Mouse (Mus musculus): ENCODE measurements around the gene B230118H07Rik. TPM values are rescaled to one million over a fixed set of nuclear protein-coding genes. Genes with fewer than 3 reads are reported as not detected.

Gene B230118H07Rik
- polyA plus RNA-seq, 1 experiment = 0.46 TPM

GRCm38 (mm10) chr2:101581418-101581817 lies 67.9 kb downstream of the B230118H07Rik start:
- no peaks in the 10 kb centered on the region for H3K36me3 ChIP-seq (ENCODE audit: control insufficient read depth, insufficient read depth, low read length)
- H3K4me3 ChIP-seq (ENCODE audit: low read depth, low read length) = no peak overlapping the region
- no peaks in the 10 kb centered on the region for H3K27me3 ChIP-seq (ENCODE audit: control insufficient read depth, insufficient read depth, low read length)
- no peak overlapping the region for H3K27ac ChIP-seq (ENCODE audit: insufficient read depth, low read depth, low read length)
- no peaks in the 10 kb centered on the region for H3K4me1 ChIP-seq (ENCODE audit: control insufficient read depth, insufficient read depth, insufficient read length, low read length)
- TF ChIP-seq POLR2A (IDR thresholded peaks at IDR 0.05; ENCODE audit: low read depth, low read length) (no peak), CTCF (IDR thresholded peaks at IDR 0.05; ENCODE audit: extremely low read depth, insufficient read length, insufficient replicate concordance, low read depth, low read length) (no peak)
- 83% methylated on average over 3 of the region's 3 CpGs for WGBS

DNA sequence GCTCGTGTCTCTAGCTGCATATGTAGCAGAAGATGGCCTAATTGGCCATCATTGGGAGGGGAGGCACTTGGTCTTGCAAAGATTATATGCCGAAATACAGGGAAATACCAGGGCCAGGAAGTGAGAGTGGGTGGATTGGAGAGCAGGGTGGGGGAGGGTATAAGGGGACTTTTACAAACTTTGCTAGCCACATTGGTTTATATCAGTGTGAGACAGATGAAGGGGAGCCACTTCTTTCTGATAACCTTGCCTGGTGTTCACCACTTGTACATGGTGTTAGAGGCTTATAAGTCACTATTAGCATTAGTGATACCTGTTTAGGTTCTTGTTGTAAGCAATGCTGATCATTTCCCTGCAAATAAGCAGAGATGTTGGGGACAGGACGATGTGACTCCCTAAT lies 68.4 kb downstream of the B230118H07Rik start:
- H3K36me3 ChIP-seq (ENCODE audit: control insufficient read depth, insufficient read depth, low read length) = no peaks in the 10 kb centered on the region
- no peak overlapping the region for H3K27ac ChIP-seq (ENCODE audit: insufficient read depth, low read depth, low read length)
- no peak overlapping the region for H3K4me3 ChIP-seq (ENCODE audit: low read depth, low read length)
- WGBS = 85% methylated on average over 3 of the region's 3 CpGs
- no peaks in the 10 kb centered on the region for H3K4me1 ChIP-seq (ENCODE audit: control insufficient read depth, insufficient read depth, insufficient read length, low read length)
- no peak for TF ChIP-seq POLR2A (IDR thresholded peaks at IDR 0.05; ENCODE audit: low read depth, low read length)
- TF ChIP-seq CTCF (IDR thresholded peaks at IDR 0.05; ENCODE audit: extremely low read depth, insufficient read length, insufficient replicate concordance, low read depth, low read length) = no peak
- H3K27me3 ChIP-seq (ENCODE audit: control insufficient read depth, insufficient read depth, low read length) = no peaks in the 10 kb centered on the region

DNA sequence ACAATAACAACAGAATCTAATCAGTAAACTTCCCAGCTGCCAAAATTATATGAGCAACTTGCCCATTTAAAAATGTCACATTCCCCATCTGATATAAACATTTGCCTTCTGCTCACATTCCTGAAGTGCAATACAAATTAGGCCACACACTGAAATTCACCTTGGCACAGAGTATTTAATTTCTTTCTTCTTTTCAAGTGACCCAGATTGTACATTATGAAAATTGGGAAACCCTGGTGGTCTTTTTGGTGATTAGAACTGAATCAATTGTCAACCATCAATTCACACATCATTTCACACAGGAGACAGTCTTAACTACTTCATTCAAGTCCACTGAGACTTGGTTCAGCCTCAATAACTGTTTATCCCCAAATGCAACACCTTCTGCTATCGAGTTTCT lies 68.9 kb downstream of the B230118H07Rik start:
- H3K4me3 ChIP-seq (ENCODE audit: low read depth, low read length) = no peak overlapping the region
- H3K27me3 ChIP-seq (ENCODE audit: control insufficient read depth, insufficient read depth, low read length) = no peaks in the 10 kb centered on the region
- 85% methylated on average over 1 of the region's 1 CpGs for WGBS
- no peaks in the 10 kb centered on the region for H3K36me3 ChIP-seq (ENCODE audit: control insufficient read depth, insufficient read depth, low read length)
- TF ChIP-seq CTCF (IDR thresholded peaks at IDR 0.05; ENCODE audit: extremely low read depth, insufficient read length, insufficient replicate concordance, low read depth, low read length) (no peak), POLR2A (IDR thresholded peaks at IDR 0.05; ENCODE audit: low read depth, low read length) (no peak)
- H3K4me1 ChIP-seq (ENCODE audit: control insufficient read depth, insufficient read depth, insufficient read length, low read length) = no peaks in the 10 kb centered on the region
- H3K27ac ChIP-seq (ENCODE audit: insufficient read depth, low read depth, low read length) = no peak overlapping the region

DNA sequence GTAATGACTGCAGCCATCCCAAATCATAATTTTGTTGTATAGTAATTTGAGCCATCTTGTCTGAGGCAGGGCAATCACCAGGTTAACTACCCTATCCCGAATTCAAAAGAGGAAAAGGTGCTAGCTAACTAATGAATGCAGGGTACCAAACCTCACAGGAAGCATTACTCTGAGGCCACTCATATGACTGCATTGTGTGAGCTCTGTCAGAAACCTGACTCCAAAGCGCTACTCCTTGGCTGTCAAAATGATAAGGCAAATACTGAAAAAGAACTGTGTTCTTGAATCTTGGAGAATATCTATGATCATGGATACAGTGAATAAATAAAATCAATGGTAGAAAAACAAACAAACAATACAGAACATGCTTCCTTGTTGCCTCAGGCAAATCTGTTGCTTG lies 69.3 kb downstream of the B230118H07Rik start:
- Histone ChIP-seq H3K27me3 (ENCODE audit: control insufficient read depth, insufficient read depth, low read length) (no peaks in the 10 kb centered on the region), H3K4me1 (ENCODE audit: control insufficient read depth, insufficient read depth, insufficient read length, low read length) (no peaks in the 10 kb centered on the region)

GRCm38 (mm10) chr2:101577243-101577642 lies 72.1 kb downstream of the B230118H07Rik start:
- Histone ChIP-seq H3K27me3 (ENCODE audit: control insufficient read depth, insufficient read depth, low read length) (no peaks in the 10 kb centered on the region), H3K4me3 (ENCODE audit: low read depth, low read length) (no peak overlapping the region), H3K4me1 (ENCODE audit: control insufficient read depth, insufficient read depth, insufficient read length, low read length) (no peaks in the 10 kb centered on the region), H3K36me3 (ENCODE audit: control insufficient read depth, insufficient read depth, low read length) (no peaks in the 10 kb centered on the region), H3K27ac (ENCODE audit: insufficient read depth, low read depth, low read length) (no peak overlapping the region)
- 47% methylated on average over 4 of the region's 4 CpGs for WGBS
- no peak for TF ChIP-seq POLR2A (IDR thresholded peaks at IDR 0.05; ENCODE audit: low read depth, low read length)
- no peak for TF ChIP-seq CTCF (IDR thresholded peaks at IDR 0.05; ENCODE audit: extremely low read depth, insufficient read length, insufficient replicate concordance, low read depth, low read length)

More for the DNA sequence above, 69.3 kb downstream of the B230118H07Rik start:
- Histone ChIP-seq H3K27ac (ENCODE audit: insufficient read depth, low read depth, low read length) (no peak overlapping the region), H3K4me3 (ENCODE audit: low read depth, low read length) (no peak overlapping the region), H3K36me3 (ENCODE audit: control insufficient read depth, insufficient read depth, low read length) (no peaks in the 10 kb centered on the region)
- no peak for TF ChIP-seq CTCF (IDR thresholded peaks at IDR 0.05; ENCODE audit: extremely low read depth, insufficient read length, insufficient replicate concordance, low read depth, low read length)
- 82% methylated on average over 2 of the region's 2 CpGs for WGBS

DNA sequence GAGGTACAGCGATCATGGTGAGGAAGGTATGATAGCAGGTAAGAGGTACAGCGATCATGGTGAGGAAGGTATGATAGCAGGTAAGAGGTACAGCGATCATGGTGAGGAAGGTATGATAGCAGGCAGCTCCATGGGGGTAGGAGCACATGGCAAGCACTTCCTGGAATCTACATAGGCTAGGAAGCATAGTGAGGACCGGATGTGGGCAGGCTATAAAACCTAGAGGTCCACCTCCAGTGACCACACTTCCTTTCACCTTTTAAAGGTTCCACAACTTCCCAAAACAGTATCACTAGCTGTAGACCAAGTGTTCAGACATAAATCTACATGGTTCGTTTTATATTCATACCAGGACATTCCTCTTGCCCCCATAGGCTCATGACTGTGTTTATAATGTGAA lies 80.1 kb downstream of the B230118H07Rik start:
- no peaks in the 10 kb centered on the region; the same call in 1 of the 2 replicates for H3K4me1 ChIP-seq (ENCODE audit: control insufficient read depth, insufficient read depth, insufficient read length, low read length)
- TF ChIP-seq CTCF (IDR thresholded peaks at IDR 0.05; ENCODE audit: extremely low read depth, insufficient read length, insufficient replicate concordance, low read depth, low read length) (no peak), POLR2A (IDR thresholded peaks at IDR 0.05; ENCODE audit: low read depth, low read length) (no peak)
- 81% methylated on average over 4 of the region's 5 CpGs for WGBS
- no peaks in the 10 kb centered on the region for H3K27me3 ChIP-seq (ENCODE audit: control insufficient read depth, insufficient read depth, low read length)
- H3K27ac ChIP-seq (ENCODE audit: insufficient read depth, low read depth, low read length) = no peak overlapping the region
- H3K4me3 ChIP-seq (ENCODE audit: low read depth, low read length) = no peak overlapping the region
- no peaks in the 10 kb centered on the region for H3K36me3 ChIP-seq (ENCODE audit: control insufficient read depth, insufficient read depth, low read length)

DNA sequence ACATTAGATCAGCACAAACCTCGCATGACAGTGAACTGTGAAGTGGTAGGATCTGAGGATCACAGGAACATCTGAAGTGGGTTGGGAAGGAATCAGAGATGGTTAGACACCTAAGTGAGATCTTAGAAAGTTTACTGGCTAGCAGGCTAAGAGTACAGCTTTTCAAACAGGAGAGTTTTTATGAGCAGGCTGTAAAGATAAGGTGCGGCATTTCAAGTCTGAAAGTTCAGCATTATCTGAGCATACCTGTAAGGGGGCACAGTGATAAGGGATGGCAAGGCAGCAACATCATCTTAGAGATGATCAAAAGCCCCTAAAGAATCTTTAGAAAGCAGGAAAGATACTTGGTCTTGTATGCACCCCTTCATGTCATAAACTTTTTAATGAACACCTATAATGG lies 81.8 kb downstream of the B230118H07Rik start:
- TF ChIP-seq CTCF (IDR thresholded peaks at IDR 0.05; ENCODE audit: extremely low read depth, insufficient read length, insufficient replicate concordance, low read depth, low read length) (no peak), POLR2A (IDR thresholded peaks at IDR 0.05; ENCODE audit: low read depth, low read length) (no peak)
- Histone ChIP-seq H3K4me3 (ENCODE audit: low read depth, low read length) (no peak overlapping the region), H3K4me1 (ENCODE audit: control insufficient read depth, insufficient read depth, insufficient read length, low read length) (no peaks in the 10 kb centered on the region; the same call in 1 of the 2 replicates), H3K36me3 (ENCODE audit: control insufficient read depth, insufficient read depth, low read length) (no peaks in the 10 kb centered on the region), H3K27me3 (ENCODE audit: control insufficient read depth, insufficient read depth, low read length) (no peaks in the 10 kb centered on the region), H3K27ac (ENCODE audit: insufficient read depth, low read depth, low read length) (no peak overlapping the region)
- 30% methylated on average over 2 of the region's 2 CpGs for WGBS

DNA sequence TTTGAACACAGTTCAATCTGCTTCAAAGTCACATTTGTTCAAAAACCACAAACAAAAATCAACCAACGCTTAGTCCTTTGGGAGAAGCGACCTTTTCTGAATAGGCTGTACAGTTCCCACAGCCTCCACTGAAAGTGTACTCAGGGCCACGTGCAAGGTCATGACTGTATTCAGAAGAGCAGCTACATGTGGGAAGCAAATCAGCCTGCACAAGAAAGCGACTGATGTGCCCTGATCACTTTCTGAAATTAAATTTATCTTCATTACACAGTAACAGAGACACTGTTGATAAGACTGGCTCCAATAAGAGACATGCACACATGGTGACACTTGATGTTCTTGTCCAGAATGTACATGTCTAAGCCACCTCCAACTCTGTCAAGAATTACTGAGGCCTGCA lies 85.6 kb downstream of the B230118H07Rik start:
- Histone ChIP-seq H3K36me3 (ENCODE audit: control insufficient read depth, insufficient read depth, low read length) (no peaks in the 10 kb centered on the region), H3K27ac (ENCODE audit: insufficient read depth, low read depth, low read length) (no peak overlapping the region), H3K4me1 (ENCODE audit: control insufficient read depth, insufficient read depth, insufficient read length, low read length) (no peaks in the 10 kb centered on the region; the same call in 1 of the 2 replicates), H3K4me3 (ENCODE audit: low read depth, low read length) (no peak overlapping the region), H3K27me3 (ENCODE audit: control insufficient read depth, insufficient read depth, low read length) (no peaks in the 10 kb centered on the region)
- TF ChIP-seq CTCF (IDR thresholded peaks at IDR 0.05; ENCODE audit: extremely low read depth, insufficient read length, insufficient replicate concordance, low read depth, low read length) (no peak), POLR2A (IDR thresholded peaks at IDR 0.05; ENCODE audit: low read depth, low read length) (no peak)
- WGBS = 81% methylated on average over 4 of the region's 4 CpGs
